Mouse (Mus musculus) E14TG2a.4 (cell line): ENCODE results near the gene Cd300ld4.
"Not testable (repeated sequence)": the region's sequence is repeated elsewhere in the genome, so short reads cannot be mapped to it uniquely, and the experiment has no call there.

Source experiments
- CTCF ChIP-seq: conservative IDR thresholded peaks from 2 replicates; pipeline ENCODE4 v1.5.1; 2014; ENCODE audit warnings: low read length
- POU5F1 ChIP-seq: IDR thresholded peaks from 2 replicates; pipeline ENCODE4 v1.6.1; 2014; ENCODE audit warnings: low read length, borderline replicate concordance

GRCm38 (mm10) chr11:115037669-115038068, 10.9 kb upstream of the Cd300ld4 start, which contains the start of gene Cd300ld5:
- not testable (repeated sequence) for TF ChIP-seq CTCF, POU5F1
